Mouse (Mus musculus) hindbrain, embryonic 15.5 days (tissue): ENCODE measurements at regions not wholly inside any gene's neighbourhood (a gene's known extent, or its start where the extent isn't known, plus 50 kb on each side); places are given as distances from the start of the nearest gene placed in this dataset.

Experiments
- ATAC-seq: fragments of 200-750 bp; cut with Nextera tagmentation; 2 replicates; pipeline ENCODE4 v1.8.0; 2017; ENCODE audit warnings: low read depth, moderate number of reproducible peaks, moderate TSS enrichment; ENCODE audit not compliant: low FRiP score
- H3K27ac ChIP-seq: fragments of 300-500 bp; sonication (generic); replicated peaks from 2 replicates; pipeline ENCODE4 v1.5.1; 2015; ENCODE audit warnings: mild to moderate bottlenecking, inconsistent platforms
- H3K27me3 ChIP-seq: fragments of 300-500 bp; sonication (generic); 2 replicates; pipeline ENCODE4 v1.6.1; 2015; ENCODE audit warnings: control low read depth, inconsistent platforms
- H3K36me3 ChIP-seq: fragments of 300-500 bp; sonication (generic); 2 replicates; pipeline ENCODE4 v1.6.1; 2015; ENCODE audit warnings: control low read depth, inconsistent platforms
- H3K4me1 ChIP-seq: fragments of 300-500 bp; sonication (generic); replicated peaks from 2 replicates; pipeline ENCODE4 v1.6.1; 2015; ENCODE audit warnings: control low read depth, inconsistent platforms
- H3K4me2 ChIP-seq: fragments of 300-500 bp; sonication (generic); 2 replicates; pipeline ENCODE4 v1.6.1; 2015; ENCODE audit warnings: moderate library complexity, mild to moderate bottlenecking, inconsistent platforms
- H3K4me3 ChIP-seq: fragments of 300-500 bp; sonication (generic); 2 replicates; pipeline ENCODE4 v1.5.1; 2015; ENCODE audit warnings: mild to moderate bottlenecking, inconsistent platforms
- H3K9ac ChIP-seq: fragments of 300-500 bp; sonication (generic); 2 replicates; pipeline ENCODE4 v1.6.1; 2015; ENCODE audit warnings: inconsistent platforms
- H3K9me3 ChIP-seq: fragments of 300-500 bp; sonication (generic); 2 replicates; pipeline ENCODE4 v1.6.1; 2016; ENCODE audit warnings: control low read depth, inconsistent platforms
- WGBS: fragments of 180-500 bp; shearing (Covaris S2); methylation state at CpG from one replicate; pipeline ENCODE4 v1.1.7; 2015; 5-methylcytosine and 5-hydroxymethylcytosine counted together

DNA sequence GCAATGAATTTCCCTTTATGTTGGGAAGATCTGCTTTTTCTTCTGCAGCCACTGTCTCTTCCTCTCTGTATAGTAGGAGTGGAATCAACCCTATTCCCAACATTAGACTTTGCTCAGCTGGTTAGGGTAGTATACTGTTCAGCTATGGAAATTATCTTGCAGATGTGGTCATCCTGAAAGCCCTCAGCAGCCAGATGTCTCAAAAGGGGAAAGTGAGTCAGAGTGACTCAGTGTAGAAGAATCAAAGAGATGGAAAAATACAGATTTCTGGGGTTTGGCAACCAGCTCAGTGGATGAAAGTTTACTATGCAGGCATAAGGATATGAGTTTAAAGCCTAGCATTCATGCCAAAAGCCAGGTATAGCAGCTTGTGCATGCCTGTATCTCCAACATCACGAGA lies 300.9 kb upstream of the Nmur2 start:
- WGBS = 86% methylated on average over 1 of the region's 1 CpGs
- Histone ChIP-seq H3K9ac (no peak overlapping the region), H3K4me2 (no peak overlapping the region), H3K27ac (no peak overlapping the region), H3K27me3 (no peaks in the 10 kb centered on the region), H3K9me3 (no peaks in the 10 kb centered on the region), H3K4me3 (no peak overlapping the region), H3K36me3 (no peaks in the 10 kb centered on the region), H3K4me1 (no peaks in the 10 kb centered on the region)
- no peak for ATAC-seq

DNA sequence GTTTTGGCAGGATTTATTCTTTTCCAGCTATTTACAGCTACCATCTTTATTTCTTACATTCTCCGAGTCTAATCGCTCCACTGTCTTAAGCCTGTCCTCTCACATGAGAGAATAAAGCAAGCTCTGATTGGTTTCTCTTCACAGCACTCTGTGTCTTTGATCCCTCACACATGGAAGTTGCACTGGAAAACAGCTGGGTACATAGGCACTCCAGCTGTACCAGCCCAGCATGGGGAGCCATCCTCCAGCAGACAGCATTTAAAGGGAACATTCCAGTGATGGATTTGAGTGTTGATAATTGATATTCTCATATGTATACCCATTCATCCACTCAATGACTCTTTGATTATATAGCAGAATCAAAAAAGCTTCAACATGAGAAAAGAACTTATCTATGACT lies 300.2 kb upstream of the Nmur2 start:
- 66% methylated on average over 2 of the region's 2 CpGs for WGBS

DNA sequence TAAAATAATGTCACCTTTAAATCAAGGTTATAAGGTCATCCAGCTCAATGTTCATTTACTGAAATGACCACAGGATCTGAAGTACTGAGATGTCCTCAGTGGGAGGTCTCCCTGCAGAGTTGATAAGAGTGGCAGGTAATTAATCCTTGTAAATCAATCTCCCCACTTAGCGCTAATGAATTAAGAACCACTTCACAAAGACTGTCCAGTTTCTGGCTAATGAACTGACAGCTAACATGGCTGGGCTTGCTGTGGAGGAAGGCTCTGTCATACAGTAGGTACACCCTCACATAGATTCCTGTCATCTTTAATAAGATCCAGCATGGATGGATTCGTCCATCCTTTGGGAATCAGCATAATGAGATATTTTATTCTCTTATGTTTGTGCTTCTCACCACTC lies 297.7 kb upstream of the Nmur2 start:
- Histone ChIP-seq H3K27me3 (no peaks in the 10 kb centered on the region), H3K4me2 (no peak overlapping the region), H3K9me3 (no peaks in the 10 kb centered on the region), H3K9ac (no peak overlapping the region), H3K4me3 (no peak overlapping the region), H3K27ac (no peak overlapping the region), H3K36me3 (no peaks in the 10 kb centered on the region), H3K4me1 (no peaks in the 10 kb centered on the region)
- 73% methylated on average over 2 of the region's 2 CpGs for WGBS
- ATAC-seq = no peak

More for the DNA sequence above, 300.2 kb upstream of the Nmur2 start:
- no peak overlapping the region for H3K4me2 ChIP-seq
- H3K36me3 ChIP-seq = no peaks in the 10 kb centered on the region
- H3K27ac ChIP-seq = no peak overlapping the region
- no peaks in the 10 kb centered on the region for H3K27me3 ChIP-seq
- H3K4me1 ChIP-seq = no peaks in the 10 kb centered on the region
- no peaks in the 10 kb centered on the region for H3K9me3 ChIP-seq
- H3K9ac ChIP-seq = no peak overlapping the region
- ATAC-seq = no peak
- no peak overlapping the region for H3K4me3 ChIP-seq

DNA sequence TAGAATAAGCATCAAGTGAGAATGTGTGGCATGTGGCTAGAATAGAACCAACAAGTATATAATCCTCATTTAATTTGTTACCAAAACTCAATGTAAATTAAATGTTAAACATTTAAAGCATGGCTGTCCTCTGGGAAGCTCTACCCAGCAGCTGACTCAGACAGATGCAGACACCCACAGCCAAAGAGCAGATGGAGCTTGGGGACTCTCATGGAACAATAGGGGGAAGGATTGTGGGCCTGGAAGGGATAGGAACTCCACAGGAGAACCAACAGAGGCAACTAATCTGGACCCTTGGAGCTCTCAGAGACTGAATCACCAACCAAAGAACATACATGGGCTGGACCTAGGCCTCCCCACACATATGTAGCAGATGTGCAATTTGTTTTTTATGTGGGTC lies 295.1 kb upstream of the Nmur2 start:
- Histone ChIP-seq H3K9me3 (no peaks in the 10 kb centered on the region), H3K4me1 (no peaks in the 10 kb centered on the region), H3K4me3 (no peak overlapping the region), H3K27ac (no peak overlapping the region), H3K9ac (no peak overlapping the region), H3K4me2 (no peak overlapping the region), H3K36me3 (no peaks in the 10 kb centered on the region), H3K27me3 (no peaks in the 10 kb centered on the region)
- no peak for ATAC-seq

- no peak for ATAC-seq
- Histone ChIP-seq H3K36me3 (no peaks in the 10 kb centered on the region), H3K4me2 (no peak overlapping the region), H3K9me3 (no peaks in the 10 kb centered on the region), H3K4me1 (no peaks in the 10 kb centered on the region), H3K27ac (no peak overlapping the region), H3K4me3 (no peak overlapping the region), H3K27me3 (no peaks in the 10 kb centered on the region), H3K9ac (no peak overlapping the region)
- 89% methylated on average over 3 of the region's 3 CpGs for WGBS
These were observed 279.5 kb upstream of the Nmur2 start for GRCm38 (mm10) chr11:56320293-56320692.

GRCm38 (mm10) chr11:56315221-56315987 lies 274.6 kb upstream of the Nmur2 start:
- H3K9me3 ChIP-seq = no peaks in the 10 kb centered on the region
- H3K4me1 ChIP-seq = no peaks in the 10 kb centered on the region
- H3K9ac ChIP-seq = no peak overlapping the region
- H3K4me3 ChIP-seq = no peak overlapping the region
- H3K36me3 ChIP-seq = no peaks in the 10 kb centered on the region
- no peak overlapping the region for H3K27ac ChIP-seq
- H3K27me3 ChIP-seq = no peaks in the 10 kb centered on the region
- no peak for ATAC-seq
- H3K4me2 ChIP-seq = no peak overlapping the region
- WGBS = 80% methylated on average over 5 of the region's 5 CpGs

DNA sequence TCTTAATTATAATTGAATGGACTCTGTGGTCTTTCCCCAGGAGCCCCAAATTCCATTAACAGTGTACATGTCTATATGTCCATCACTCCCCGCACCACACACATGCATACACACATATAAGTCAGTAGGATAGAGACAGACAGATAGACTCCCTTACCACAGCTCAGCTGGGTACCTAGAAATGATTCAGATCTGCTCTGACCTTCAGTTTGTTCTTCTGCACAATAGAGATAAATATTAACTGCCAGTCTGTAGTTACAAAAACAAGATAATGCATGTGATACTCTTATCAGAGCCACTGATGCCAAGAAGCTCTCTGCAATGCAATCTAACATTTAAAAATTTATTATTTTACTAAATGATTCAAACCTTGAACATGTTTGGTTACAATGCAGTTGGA lies 268.7 kb upstream of the Nmur2 start:
- H3K4me3 ChIP-seq = no peak overlapping the region
- no peak overlapping the region for H3K27ac ChIP-seq
- no peaks in the 10 kb centered on the region for H3K4me1 ChIP-seq
- no peak overlapping the region for H3K4me2 ChIP-seq
- no peak for ATAC-seq
- H3K36me3 ChIP-seq = no peaks in the 10 kb centered on the region
- 74% methylated on average over 1 of the region's 1 CpGs for WGBS
- no peak overlapping the region for H3K9ac ChIP-seq
- no peaks in the 10 kb centered on the region for H3K9me3 ChIP-seq
- H3K27me3 ChIP-seq = no peaks in the 10 kb centered on the region

GRCm38 (mm10) chr11:56308383-56309105 lies 267.7 kb upstream of the Nmur2 start:
- no peaks in the 10 kb centered on the region for H3K9me3 ChIP-seq
- H3K27me3 ChIP-seq = no peaks in the 10 kb centered on the region
- 87% methylated on average over 5 of the region's 5 CpGs for WGBS
- H3K4me1 ChIP-seq = no peaks in the 10 kb centered on the region
- no peak overlapping the region for H3K4me3 ChIP-seq
- H3K36me3 ChIP-seq = no peaks in the 10 kb centered on the region
- no peak for ATAC-seq
- H3K27ac ChIP-seq = no peak overlapping the region
- no peak overlapping the region for H3K4me2 ChIP-seq
- no peak overlapping the region for H3K9ac ChIP-seq

GRCm38 (mm10) chr11:56307051-56307450 lies 266.2 kb upstream of the Nmur2 start:
- WGBS = 35% methylated on average over 3 of the region's 3 CpGs
- no peaks in the 10 kb centered on the region for H3K36me3 ChIP-seq

GRCm38 (mm10) chr11:56290651-56291578 lies 250.1 kb upstream of the Nmur2 start:
- peak overlapping the region; percentile 30; the same call in 1 of the 2 replicates for H3K27ac ChIP-seq
- ATAC-seq = no peak

More at GRCm38 (mm10) chr11:56307051-56307450, 266.2 kb upstream of the Nmur2 start:
- no peak for ATAC-seq
- Histone ChIP-seq H3K9me3 (no peaks in the 10 kb centered on the region), H3K27me3 (no peaks in the 10 kb centered on the region), H3K9ac (no peak overlapping the region), H3K27ac (no peak overlapping the region), H3K4me1 (no peaks in the 10 kb centered on the region), H3K4me2 (no peak overlapping the region), H3K4me3 (no peak overlapping the region)

DNA sequence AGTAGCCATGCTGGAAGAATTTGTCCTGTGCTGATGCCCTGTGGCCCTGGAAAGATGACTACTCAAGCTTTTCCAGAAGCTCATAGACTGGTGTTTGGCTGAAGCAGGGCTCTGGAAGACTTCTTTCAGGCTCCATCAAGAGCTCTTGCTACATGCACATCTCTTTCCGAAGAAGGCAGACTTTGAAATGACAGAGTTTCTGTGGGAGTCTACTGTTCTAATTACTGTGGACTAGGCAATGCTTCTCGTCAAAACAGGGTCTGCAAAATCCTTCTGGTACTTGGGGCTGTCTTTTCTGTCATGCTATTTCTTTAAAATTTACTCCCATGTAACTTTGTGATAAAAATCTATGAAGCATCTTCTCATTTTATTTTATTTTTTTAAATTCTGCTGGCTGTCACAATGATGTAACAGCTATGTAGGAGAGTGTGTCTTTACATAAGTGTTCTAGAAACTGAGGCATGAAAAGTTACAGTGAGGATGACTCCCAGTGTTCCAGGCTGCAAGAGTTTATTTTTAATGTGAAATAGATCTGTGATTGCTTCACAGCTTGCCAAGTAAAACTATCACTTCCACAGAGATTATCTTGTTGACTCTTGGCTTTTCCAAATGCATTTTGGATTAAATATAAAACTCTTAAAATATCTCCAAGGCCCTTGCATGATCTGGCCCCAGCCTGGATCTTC lies 244.9 kb upstream of the Nmur2 start:
- WGBS = 87% methylated on average over 2 of the region's 2 CpGs
- H3K27ac ChIP-seq = no peak overlapping the region
- H3K9me3 ChIP-seq = no peaks in the 10 kb centered on the region
- no peak overlapping the region for H3K4me2 ChIP-seq
- H3K36me3 ChIP-seq = no peaks in the 10 kb centered on the region
- H3K4me3 ChIP-seq = no peak overlapping the region
- no peaks in the 10 kb centered on the region for H3K27me3 ChIP-seq
- peaks cover 5% of the 10 kb centered on the region for H3K4me1 ChIP-seq
- ATAC-seq = no peak
- no peak overlapping the region for H3K9ac ChIP-seq

More at GRCm38 (mm10) chr11:56290651-56291578, 250.1 kb upstream of the Nmur2 start:
- WGBS = 53% methylated on average over 13 of the region's 13 CpGs
- Histone ChIP-seq H3K4me3 (no peak overlapping the region), H3K4me2 (peak overlapping the region; percentile 29), H3K9ac (no peak overlapping the region), H3K27me3 (no peaks in the 10 kb centered on the region), H3K36me3 (no peaks in the 10 kb centered on the region), H3K9me3 (no peaks in the 10 kb centered on the region), H3K4me1 (peaks cover 14% of the 10 kb centered on the region)
